Mouse (Mus musculus) lung, postnatal 14 days (tissue): ENCODE results near the gene Ctnnd2.
A peak's percentile ranks its signal among the peaks of the same experiment; 100 is the strongest.

Source experiments
- DNase-seq: peaks from one replicate; pipeline ENCODE4 v3.0.0; 2021

Gene Ctnnd2

DNA sequence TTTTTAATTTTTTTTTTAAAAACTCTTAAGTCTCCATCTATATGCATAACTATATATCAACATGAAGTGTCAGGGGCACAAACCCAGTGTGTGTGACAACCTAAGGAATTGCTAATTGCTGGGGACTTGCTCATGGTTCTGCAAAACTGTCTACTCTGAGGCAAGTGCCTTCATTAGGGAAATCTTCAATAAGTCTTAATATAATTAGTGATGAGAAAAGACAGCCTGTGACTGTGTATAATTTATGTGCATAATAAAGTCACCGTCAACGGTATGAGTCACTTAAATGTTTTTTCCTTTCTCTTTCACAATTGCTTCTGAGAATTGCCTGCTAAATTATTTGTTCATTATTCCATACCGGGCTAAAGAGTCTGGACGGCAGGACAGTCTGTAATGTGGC lies 228.7 kb downstream of the Ctnnd2 start:
- DNase-seq = no peak

DNA sequence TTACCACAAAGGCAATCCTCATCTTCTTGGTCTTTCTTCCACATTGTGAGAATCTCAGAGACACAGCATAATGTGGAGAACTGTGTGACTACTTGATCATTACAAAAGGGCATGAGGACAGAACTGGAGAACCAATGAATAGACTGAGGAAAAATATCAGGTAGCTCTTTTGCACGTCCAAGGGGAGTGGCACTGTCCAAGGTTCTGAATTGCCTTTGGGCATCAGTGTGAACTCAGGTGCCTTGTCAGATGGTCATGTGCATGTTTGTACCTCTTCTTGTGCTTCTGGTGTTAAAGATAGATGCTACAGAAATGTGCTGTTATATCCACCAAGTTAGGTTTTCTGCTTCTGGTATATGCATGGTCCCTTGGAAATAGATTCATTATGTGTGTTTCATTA lies 233.9 kb downstream of the Ctnnd2 start:
- DNase-seq = no peak

GRCm38 (mm10) chr15:30423146-30423545 lies 250.8 kb downstream of the Ctnnd2 start:
- DNase-seq = no peak

DNA sequence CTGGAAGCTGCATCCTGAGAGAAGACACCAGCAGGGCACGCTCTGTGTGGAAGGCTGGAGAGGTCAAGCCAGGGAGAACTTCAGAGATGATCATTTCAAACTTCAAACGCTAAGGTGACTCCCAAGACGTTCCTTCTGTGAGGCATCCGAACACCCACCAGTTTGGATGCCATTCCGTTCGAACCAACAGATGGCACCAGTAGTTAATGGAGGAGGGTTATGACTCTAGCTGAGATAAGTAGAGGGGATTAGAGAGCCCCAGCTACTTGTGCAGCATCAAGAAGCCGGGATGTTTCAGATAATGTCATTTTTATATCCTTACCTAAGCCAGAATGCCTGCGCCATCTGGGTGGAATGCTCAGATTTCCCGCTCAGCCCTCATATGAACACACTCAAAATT lies 251.9 kb downstream of the Ctnnd2 start:
- DNase-seq = no peak

GRCm38 (mm10) chr15:30427342-30427741 lies 254.9 kb downstream of the Ctnnd2 start:
- DNase-seq = peak; percentile 40

- no peak for DNase-seq
Observed at GRCm38 (mm10) chr15:30439045-30439444, 266.7 kb downstream of the Ctnnd2 start.

GRCm38 (mm10) chr15:30450765-30451164 lies 278.4 kb downstream of the Ctnnd2 start:
- no peak for DNase-seq

DNA sequence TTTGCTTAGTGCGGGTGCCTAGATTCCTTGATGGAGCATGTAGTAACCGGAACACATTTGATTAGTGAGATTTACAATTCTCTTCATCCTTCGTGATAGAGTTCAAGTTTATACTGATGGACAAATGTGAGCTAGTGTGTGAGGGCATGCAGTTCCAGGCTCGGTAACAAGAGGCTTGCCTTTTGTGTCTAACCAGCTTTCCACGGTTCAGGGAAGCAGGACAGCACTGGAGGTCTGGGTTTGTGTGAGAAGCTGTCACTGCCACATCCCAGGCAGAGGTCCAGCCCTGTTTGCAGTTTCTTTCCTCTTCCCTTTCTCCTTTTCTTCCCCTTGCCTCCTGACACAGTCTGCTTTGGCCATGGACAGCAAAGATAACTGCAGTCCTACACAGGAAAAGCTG lies 279.5 kb downstream of the Ctnnd2 start:
- DNase-seq = no peak

- no peak for DNase-seq
Observed at GRCm38 (mm10) chr15:30457541-30458250, 285.3 kb downstream of the Ctnnd2 start.

GRCm38 (mm10) chr15:30458671-30459070 lies 286.3 kb downstream of the Ctnnd2 start:
- no peak for DNase-seq

DNA sequence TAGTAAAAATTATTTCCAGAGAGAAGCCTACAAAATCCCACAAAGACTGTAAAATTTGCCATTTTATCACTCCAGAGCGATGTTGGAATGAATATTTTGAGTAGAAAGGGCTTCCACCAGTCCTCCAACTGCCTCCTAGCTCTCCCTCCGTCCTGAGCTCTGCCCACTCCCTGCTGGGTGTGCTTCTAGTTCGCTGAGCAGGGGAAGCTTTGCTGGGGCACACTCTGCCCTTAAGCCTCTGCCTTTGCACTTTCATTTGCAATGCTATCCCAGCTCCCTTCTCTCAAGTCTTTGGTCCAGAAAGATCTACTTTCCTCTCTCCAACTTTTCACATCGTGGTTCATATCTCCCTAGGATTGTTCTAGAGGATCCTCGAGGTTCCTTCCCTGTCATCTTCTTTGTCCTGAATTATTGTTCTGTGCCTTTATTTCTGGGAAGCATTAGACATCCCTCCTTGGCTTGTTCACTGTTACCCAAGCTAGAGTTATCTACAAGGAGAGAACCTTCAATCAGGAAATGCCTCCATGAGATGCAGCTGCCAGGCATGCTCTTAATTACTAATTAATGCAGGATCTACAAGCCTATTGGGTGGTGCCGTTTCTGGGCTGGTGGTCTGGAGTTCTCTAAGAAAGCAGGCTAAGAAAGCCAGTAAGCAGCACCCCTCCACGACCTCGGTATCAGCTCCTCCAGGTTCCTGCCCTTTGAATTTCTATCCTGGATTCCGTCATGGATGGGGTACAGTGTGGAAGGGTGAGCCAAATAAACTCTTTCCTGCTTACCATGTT lies 288.1 kb downstream of the Ctnnd2 start:
- DNase-seq = no peak

GRCm38 (mm10) chr15:30462804-30463423 lies 290.5 kb downstream of the Ctnnd2 start:
- DNase-seq = no peak

DNA sequence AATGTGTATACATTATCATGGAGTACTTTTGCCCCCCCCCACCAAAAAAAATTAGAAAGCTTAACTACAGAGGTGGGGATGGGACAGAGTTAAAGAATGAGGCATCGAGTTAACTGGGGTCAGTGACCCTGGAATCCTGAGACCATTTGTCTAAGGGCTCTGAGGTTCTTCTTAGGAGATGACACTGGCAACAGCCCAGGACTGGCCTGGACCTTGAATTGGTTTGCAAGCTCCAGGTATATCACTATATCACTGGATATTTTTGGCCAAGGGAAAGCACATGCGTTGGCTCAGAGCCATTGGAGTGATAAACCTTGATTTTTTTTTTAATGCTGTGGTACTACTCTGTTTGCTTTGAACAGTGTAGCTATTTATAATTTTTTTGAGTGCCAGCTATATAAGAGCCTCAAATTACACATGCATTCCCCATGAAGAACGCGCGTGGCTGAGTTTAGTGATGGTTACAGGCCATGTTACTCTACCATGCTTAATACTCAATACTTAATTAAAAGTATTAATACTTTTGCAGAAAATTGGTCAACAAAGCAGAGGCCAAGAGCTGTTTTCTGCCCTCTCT lies 291.2 kb downstream of the Ctnnd2 start:
- no peak for DNase-seq

- no peak for DNase-seq
Observed at GRCm38 (mm10) chr15:30466950-30467543, 294.7 kb downstream of the Ctnnd2 start.

DNA sequence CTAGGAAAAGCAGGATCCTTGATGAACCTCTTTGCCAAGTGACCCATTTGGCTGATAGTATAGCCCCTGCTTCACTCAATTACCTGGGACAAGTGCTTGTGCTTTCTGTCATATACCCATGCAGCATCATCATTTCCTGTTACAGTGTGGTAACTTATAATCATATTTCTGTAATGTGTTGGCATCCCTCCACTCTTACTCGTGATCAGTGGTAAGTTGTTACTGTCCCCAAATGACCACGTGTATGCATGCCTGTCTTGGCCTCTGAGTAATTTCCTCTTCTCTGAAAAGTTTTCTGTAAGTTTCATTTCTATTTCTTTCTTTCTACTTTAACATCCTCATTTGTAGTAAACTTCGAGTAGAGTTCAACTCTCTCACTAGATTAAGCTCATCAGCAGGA lies 296.4 kb downstream of the Ctnnd2 start:
- DNase-seq = no peak

DNA sequence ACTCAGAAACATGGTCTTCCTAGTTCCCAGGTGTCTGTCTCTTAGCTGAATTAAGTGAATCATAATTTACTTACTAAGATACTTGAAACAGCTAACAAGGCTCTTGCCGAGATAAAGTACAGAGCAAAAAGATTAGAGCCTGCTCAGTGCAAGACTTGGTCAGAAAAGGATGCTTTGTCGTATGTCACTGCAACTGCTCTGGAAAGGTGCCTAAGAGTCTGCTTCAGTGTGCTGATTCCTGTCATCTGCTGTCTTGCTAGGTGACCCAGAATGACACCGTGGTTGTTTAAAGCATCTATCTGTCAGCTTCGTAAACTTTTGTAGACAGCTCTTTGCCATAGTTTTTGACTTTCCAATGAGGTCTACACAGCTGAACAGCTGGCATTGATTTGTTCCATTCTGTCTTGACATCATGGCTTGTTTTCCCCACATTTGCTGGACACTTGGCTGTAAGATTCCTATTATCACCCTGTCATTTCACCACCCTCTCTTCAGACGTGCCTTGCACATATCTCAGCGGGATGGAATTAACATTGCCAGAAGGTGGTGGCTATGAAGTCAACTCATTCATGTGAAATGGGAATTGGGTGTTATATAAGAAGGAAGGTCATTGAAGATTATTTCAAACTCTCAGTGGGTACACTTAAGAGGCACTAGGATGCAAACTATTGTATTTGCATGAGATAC lies 299.0 kb downstream of the Ctnnd2 start:
- no peak for DNase-seq

GRCm38 (mm10) chr15:30480676-30481075 lies 308.3 kb downstream of the Ctnnd2 start:
- DNase-seq = no peak

DNA sequence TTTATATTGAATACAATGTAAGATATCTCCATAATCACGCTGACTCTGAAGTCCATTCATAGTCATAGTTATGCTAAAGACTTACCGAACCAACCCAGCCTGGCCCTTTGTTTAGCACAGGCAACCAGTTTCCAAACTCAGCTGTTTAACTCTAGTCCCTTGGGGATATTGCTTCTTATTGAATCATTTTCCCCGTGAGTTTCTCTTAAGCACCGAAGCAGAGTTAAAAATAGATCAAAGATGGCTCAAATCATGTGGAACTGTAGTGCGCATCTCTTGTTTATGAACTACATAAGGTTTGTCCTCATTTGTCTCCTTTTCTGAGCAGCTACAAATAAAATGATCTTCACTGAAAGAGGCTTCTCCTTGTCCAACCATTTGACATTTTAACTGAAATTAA lies 334.1 kb downstream of the Ctnnd2 start:
- no peak for DNase-seq

GRCm38 (mm10) chr15:30512467-30512866 lies 340.1 kb downstream of the Ctnnd2 start:
- DNase-seq = no peak

DNA sequence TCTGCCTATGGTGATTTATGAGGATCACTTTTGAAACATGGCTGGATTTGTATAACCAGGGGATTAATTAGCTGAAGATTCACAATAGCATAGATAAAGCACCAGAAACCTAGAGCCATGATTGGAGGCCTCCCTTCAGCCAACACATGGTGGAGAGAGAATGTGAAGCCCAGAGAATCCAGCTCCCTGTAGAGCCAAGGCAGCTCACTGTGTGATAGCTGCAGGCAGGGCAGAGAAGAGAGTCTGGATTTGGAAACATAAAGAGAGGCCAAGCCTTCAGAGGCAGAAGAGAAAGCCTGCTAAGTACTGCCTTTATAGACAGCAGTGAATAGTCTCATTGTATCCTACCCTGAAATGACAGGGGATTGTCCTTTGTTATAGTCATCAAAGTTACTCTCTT lies 340.7 kb downstream of the Ctnnd2 start:
- no peak for DNase-seq

GRCm38 (mm10) chr15:30515425-30515824 lies 343.0 kb downstream of the Ctnnd2 start:
- DNase-seq = no peak

GRCm38 (mm10) chr15:30541459-30541858 lies 369.1 kb downstream of the Ctnnd2 start:
- no peak for DNase-seq

- no peak for DNase-seq
Observed at GRCm38 (mm10) chr15:30548263-30548662, 375.9 kb downstream of the Ctnnd2 start.
